Mouse (Mus musculus) lung, embryonic 14.5 days (tissue): ENCODE results near the gene 1600015I10Rik. TPM values are rescaled to one million over a fixed set of nuclear protein-coding genes. Genes with fewer than 3 reads are reported as not detected.

Source experiments
- ATAC-seq: fragments of 200-750 bp; cut with Nextera tagmentation; 2 replicates; pipeline ENCODE4 v1.8.0; 2017; ENCODE audit warnings: mild to moderate bottlenecking, moderate TSS enrichment, moderate library complexity; ENCODE audit not compliant: insufficient read depth
- DNase-seq: peaks from one replicate; pipeline ENCODE4 v3.0.0-alpha.2; 2015
- H3K27ac ChIP-seq: fragments of 300-500 bp; sonication (generic); 2 replicates; pipeline ENCODE4 v1.5.1; 2014; ENCODE audit warnings: low read depth, mild to moderate bottlenecking, moderate library complexity
- H3K27me3 ChIP-seq: fragments of 300-500 bp; sonication (generic); 2 replicates; pipeline ENCODE4 v1.6.1; 2014; ENCODE audit warnings: low read length, control low read depth; ENCODE audit not compliant: insufficient read depth
- H3K36me3 ChIP-seq: fragments of 300-500 bp; sonication (generic); 2 replicates; pipeline ENCODE4 v1.6.1; 2014; ENCODE audit warnings: control low read depth; ENCODE audit not compliant: insufficient read depth
- H3K4me1 ChIP-seq: fragments of 300-500 bp; sonication (generic); 2 replicates; pipeline ENCODE4 v1.6.1; 2014; ENCODE audit warnings: antibody characterized with exemption, control low read depth; ENCODE audit not compliant: insufficient read depth
- H3K4me2 ChIP-seq: fragments of 300-500 bp; sonication (generic); 2 replicates; pipeline ENCODE4 v1.6.1; 2014; ENCODE audit warnings: mild to moderate bottlenecking
- H3K4me3 ChIP-seq: fragments of 300-500 bp; sonication (generic); 2 replicates; pipeline ENCODE4 v1.5.1; 2014; ENCODE audit warnings: low read depth, low read length
- H3K9ac ChIP-seq: fragments of 300-500 bp; sonication (generic); 2 replicates; pipeline ENCODE4 v1.6.1; 2014
- H3K9me3 ChIP-seq: fragments of 300-500 bp; sonication (generic); 2 replicates; pipeline ENCODE4 v1.6.1; 2016; ENCODE audit warnings: low read depth, low read length, control low read depth
- CTCF ChIP-seq: IDR thresholded peaks from 2 replicates; pipeline ENCODE4 v1.5.1; 2016; ENCODE audit warnings: antibody characterized with exemption, low read depth
- WGBS: fragments of 180-500 bp; shearing (Covaris S2); extraction: QIAGEN DNeasy Blood & Tissue Kit; methylation state at CpG from one replicate; pipeline ENCODE4 v1.1.7; 2014; 5-methylcytosine and 5-hydroxymethylcytosine counted together
- polyA plus RNA-seq: library from polyadenylated mRNA; unstranded; fragments of >200 nt; fragmentation: Nextera tagmentation; extraction: Ambion mirVana; gene quantifications from 2 replicates; pipeline ENCODE4 v1.2.1, GENCODE M21; 2014

1600015I10Rik gene
- polyA plus RNA-seq, 1 experiment from 2014 or later: not detected

- Histone ChIP-seq H3K27ac (no peak overlapping the region), H3K36me3 (no peaks in the 10 kb centered on the region), H3K4me3 (no peak overlapping the region), H3K9me3 (no peaks in the 10 kb centered on the region), H3K4me2 (no peak overlapping the region), H3K27me3 (no peaks in the 10 kb centered on the region), H3K4me1 (no peaks in the 10 kb centered on the region), H3K9ac (no peak overlapping the region)
- TF ChIP-seq CTCF: no peak
- 57% methylated on average over 4 of the region's 4 CpGs for WGBS
- DNase-seq: no peak
- no peak for ATAC-seq
These were observed 26.3 kb upstream of the 1600015I10Rik start for GRCm38 (mm10) chr6:48903437-48903836.

DNA sequence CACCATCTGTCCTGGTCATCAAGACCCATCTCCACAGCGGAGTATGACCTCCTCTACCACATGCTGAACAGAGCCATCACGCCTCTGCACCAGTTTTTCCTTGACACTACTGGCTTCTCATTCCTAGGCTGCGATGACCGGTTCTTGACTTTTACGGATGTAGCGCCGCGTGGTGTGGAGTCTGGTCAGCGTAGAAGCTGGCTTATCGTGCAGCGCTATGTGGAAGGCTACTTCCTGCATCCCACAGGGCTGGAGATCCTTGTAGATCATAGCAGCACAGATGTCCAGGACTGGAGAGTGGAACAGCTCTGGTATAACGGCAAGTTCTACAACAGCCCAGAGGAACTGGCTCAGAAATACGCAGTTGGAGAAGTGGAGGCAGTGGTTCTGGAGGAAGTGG is 24.1 kb upstream of the 1600015I10Rik start:
- Histone ChIP-seq H3K36me3 (no peaks in the 10 kb centered on the region), H3K9me3 (no peaks in the 10 kb centered on the region), H3K27me3 (no peaks in the 10 kb centered on the region), H3K4me3 (no peak overlapping the region), H3K4me2 (no peak overlapping the region), H3K9ac (no peak overlapping the region), H3K27ac (no peak overlapping the region), H3K4me1 (no peaks in the 10 kb centered on the region)
- WGBS: 93% methylated on average over 13 of the region's 13 CpGs
- ATAC-seq (no peak), DNase-seq (no peak)
- TF ChIP-seq CTCF: no peak

DNA sequence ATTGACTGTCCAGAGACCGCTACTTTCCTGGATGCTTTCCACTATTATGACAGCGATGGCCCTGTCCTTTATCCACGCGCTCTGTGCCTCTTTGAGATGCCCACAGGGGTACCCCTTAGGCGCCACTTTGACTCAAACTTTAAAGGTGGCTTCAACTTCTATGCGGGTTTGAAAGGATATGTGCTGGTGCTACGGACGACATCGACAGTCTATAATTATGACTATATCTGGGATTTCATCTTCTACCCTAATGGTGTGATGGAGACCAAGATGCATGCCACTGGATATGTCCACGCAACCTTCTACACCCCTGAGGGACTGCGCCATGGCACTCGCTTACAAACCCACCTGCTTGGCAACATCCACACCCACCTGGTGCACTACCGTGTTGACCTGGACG is 23.3 kb upstream of the 1600015I10Rik start:
- no peak overlapping the region for H3K4me3 ChIP-seq
- H3K27me3 ChIP-seq: no peaks in the 10 kb centered on the region
- no peaks in the 10 kb centered on the region for H3K9me3 ChIP-seq
- H3K9ac ChIP-seq: no peak overlapping the region
- DNase-seq (no peak), ATAC-seq (no peak)
- H3K36me3 ChIP-seq: no peaks in the 10 kb centered on the region
- WGBS: 92% methylated on average over 14 of the region's 14 CpGs
- H3K4me2 ChIP-seq: no peak overlapping the region
- no peak for TF ChIP-seq CTCF
- no peaks in the 10 kb centered on the region for H3K4me1 ChIP-seq
- no peak overlapping the region for H3K27ac ChIP-seq

- Histone ChIP-seq H3K27ac (no peak overlapping the region), H3K9me3 (no peaks in the 10 kb centered on the region)
- ATAC-seq: no peak
These were observed 20.5 kb upstream of the 1600015I10Rik start for GRCm38 (mm10) chr6:48909229-48909628.

DNA sequence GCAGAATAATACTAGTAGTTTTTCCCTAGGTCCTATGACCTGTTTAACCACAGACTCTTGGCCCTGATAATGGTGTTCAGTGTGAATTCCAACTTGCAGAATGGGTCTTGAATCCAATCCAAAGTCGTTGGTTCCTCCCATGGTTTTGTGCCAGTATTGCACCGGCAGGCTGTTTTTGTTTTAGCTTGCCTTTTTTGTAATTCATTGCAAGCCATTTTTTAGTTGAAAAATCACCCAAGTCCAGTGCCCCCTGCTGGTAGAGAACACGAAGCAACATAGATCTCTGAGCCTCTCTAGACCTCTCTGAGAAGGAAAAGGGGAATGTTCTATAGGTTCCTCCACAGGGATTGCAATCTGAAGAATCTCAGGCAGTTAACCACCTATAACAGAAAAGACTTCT is 17.7 kb upstream of the 1600015I10Rik start:
- DNase-seq: peak; percentile 57
- Histone ChIP-seq H3K36me3 (no peaks in the 10 kb centered on the region), H3K9ac (no peak overlapping the region), H3K9me3 (no peaks in the 10 kb centered on the region), H3K27me3 (no peaks in the 10 kb centered on the region), H3K4me3 (no peak overlapping the region), H3K4me2 (no peak overlapping the region), H3K27ac (no peak overlapping the region), H3K4me1 (no peaks in the 10 kb centered on the region)
- ATAC-seq: no peak
- peak; percentile 59 for TF ChIP-seq CTCF
- WGBS: 29% methylated on average over 3 of the region's 3 CpGs

More at GRCm38 (mm10) chr6:48909229-48909628, 20.5 kb upstream of the 1600015I10Rik start:
- DNase-seq: no peak
- Histone ChIP-seq H3K4me2 (no peak overlapping the region), H3K9ac (no peak overlapping the region), H3K36me3 (no peaks in the 10 kb centered on the region), H3K4me3 (no peak overlapping the region), H3K27me3 (no peaks in the 10 kb centered on the region), H3K4me1 (no peaks in the 10 kb centered on the region)
- WGBS: 84% methylated on average over 1 of the region's 1 CpGs
- no peak for TF ChIP-seq CTCF

DNA sequence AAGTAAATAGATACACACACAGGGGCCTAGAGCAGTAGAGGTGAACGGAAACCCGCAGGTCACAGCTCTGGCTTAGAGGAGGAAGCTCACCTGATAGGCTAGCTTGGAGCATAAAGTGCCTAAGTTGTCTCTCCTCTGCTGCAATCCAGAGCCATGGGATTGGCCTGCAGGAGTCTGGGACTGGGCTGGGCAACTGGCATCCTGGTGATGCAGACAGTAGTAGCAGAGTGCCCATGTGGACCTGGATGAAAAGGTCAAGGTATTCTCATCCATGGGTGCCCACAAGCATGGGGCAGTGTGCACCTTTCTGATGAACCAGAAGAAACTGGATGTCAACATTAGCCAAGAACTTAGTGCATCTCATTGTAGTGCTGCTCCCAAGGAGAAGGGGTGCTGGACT is 16.1 kb upstream of the 1600015I10Rik start:
- no peaks in the 10 kb centered on the region for H3K36me3 ChIP-seq
- H3K9me3 ChIP-seq: no peaks in the 10 kb centered on the region
- H3K9ac ChIP-seq: no peak overlapping the region
- 85% methylated on average over 2 of the region's 2 CpGs for WGBS
- no peaks in the 10 kb centered on the region for H3K27me3 ChIP-seq
- no peak overlapping the region for H3K27ac ChIP-seq
- H3K4me3 ChIP-seq: no peak overlapping the region
- no peak for TF ChIP-seq CTCF
- DNase-seq (no peak), ATAC-seq (no peak)
- no peak overlapping the region for H3K4me2 ChIP-seq
- no peaks in the 10 kb centered on the region for H3K4me1 ChIP-seq

DNA sequence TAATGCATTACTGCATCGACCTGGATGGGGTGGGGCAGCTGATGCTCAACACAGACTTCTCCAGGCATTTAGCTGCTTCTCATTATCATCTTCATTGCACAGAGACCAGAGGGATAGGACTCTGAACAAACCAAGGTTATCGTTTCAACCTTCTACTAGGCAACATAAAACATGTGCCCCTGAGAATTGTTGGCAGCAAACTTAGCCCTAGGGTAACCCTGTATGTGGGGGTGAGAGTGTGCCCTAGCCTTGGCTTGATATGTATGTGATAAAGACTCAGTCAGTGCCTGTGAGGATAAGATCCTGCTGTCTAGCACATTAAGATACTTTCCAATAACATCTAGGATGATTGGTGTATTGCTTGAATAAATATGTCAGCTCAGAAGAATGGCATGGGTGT is 19.9 kb downstream of the 1600015I10Rik start:
- Histone ChIP-seq H3K4me3 (no peak overlapping the region), H3K9ac (no peak overlapping the region), H3K9me3 (no peaks in the 10 kb centered on the region), H3K36me3 (no peaks in the 10 kb centered on the region), H3K4me2 (no peak overlapping the region), H3K27me3 (no peaks in the 10 kb centered on the region), H3K4me1 (no peaks in the 10 kb centered on the region), H3K27ac (no peak overlapping the region)
- 66% methylated on average over 2 of the region's 2 CpGs for WGBS
- ATAC-seq (no peak), DNase-seq (no peak)
- TF ChIP-seq CTCF: no peak

DNA sequence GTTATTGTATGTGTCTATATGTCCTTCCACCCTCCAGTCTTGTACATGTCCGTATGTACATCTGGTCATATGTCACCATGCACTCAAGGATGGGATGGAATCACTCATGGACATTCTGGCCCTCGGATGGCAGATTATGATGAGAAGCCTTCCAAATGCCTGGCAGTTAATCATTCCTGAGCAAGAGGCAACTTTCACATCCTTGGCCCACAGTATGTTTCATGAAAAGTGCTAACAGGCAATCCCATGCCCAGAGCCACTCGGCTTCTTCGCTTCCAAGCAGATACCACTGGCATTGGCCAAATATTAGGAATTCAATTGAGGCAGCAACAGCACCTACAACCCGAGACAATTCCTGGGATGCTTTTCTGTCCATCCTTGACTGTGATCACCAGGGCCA is 21.0 kb downstream of the 1600015I10Rik start:
- no peak overlapping the region for H3K4me2 ChIP-seq
- H3K9me3 ChIP-seq: no peaks in the 10 kb centered on the region
- H3K27ac ChIP-seq: no peak overlapping the region
- no peak overlapping the region for H3K9ac ChIP-seq
- no peaks in the 10 kb centered on the region for H3K36me3 ChIP-seq
- H3K4me3 ChIP-seq: no peak overlapping the region
- DNase-seq: no peak
- no peak for ATAC-seq
- H3K4me1 ChIP-seq: no peaks in the 10 kb centered on the region
- WGBS: 83% methylated on average over 5 of the region's 5 CpGs
- no peak for TF ChIP-seq CTCF
- H3K27me3 ChIP-seq: no peaks in the 10 kb centered on the region
